Mouse (Mus musculus) hindbrain, embryonic 12.5 days (tissue): ENCODE measurements at regions not wholly inside any gene's neighbourhood (a gene's known extent, or its start where the extent isn't known, plus 50 kb on each side); places are given as distances from the start of the nearest gene placed in this dataset.
A peak's percentile ranks its signal among the peaks of the same experiment; 100 is the strongest.

Source experiments
- ATAC-seq: fragments of 200-750 bp; cut with Nextera tagmentation; 2 replicates; pipeline ENCODE4 v1.8.0; 2017; ENCODE audit warnings: moderate TSS enrichment; ENCODE audit not compliant: low FRiP score
- H3K27ac ChIP-seq: fragments of 300-500 bp; sonication (generic); 2 replicates; pipeline ENCODE4 v1.5.1; 2016; ENCODE audit warnings: mild to moderate bottlenecking
- H3K27me3 ChIP-seq: fragments of 300-500 bp; sonication (generic); 2 replicates; pipeline ENCODE4 v1.6.1; 2016; ENCODE audit warnings: mild to moderate bottlenecking
- H3K36me3 ChIP-seq: fragments of 300-500 bp; sonication (generic); 2 replicates; pipeline ENCODE4 v1.6.1; 2016; ENCODE audit warnings: mild to moderate bottlenecking
- H3K4me1 ChIP-seq: fragments of 300-500 bp; sonication (generic); 2 replicates; pipeline ENCODE4 v1.6.1; 2016
- H3K4me2 ChIP-seq: fragments of 300-500 bp; sonication (generic); replicated peaks from 2 replicates; pipeline ENCODE4 v1.6.1; 2016; ENCODE audit warnings: mild to moderate bottlenecking
- H3K4me3 ChIP-seq: fragments of 300-500 bp; sonication (generic); 2 replicates; pipeline ENCODE4 v1.5.1; 2016; ENCODE audit warnings: mild to moderate bottlenecking
- H3K9ac ChIP-seq: fragments of 300-500 bp; sonication (generic); 2 replicates; pipeline ENCODE4 v1.6.1; 2016; ENCODE audit warnings: mild to moderate bottlenecking, moderate library complexity
- H3K9me3 ChIP-seq: fragments of 300-500 bp; sonication (generic); replicated peaks from 2 replicates; pipeline ENCODE4 v1.6.1; 2016; ENCODE audit warnings: mild to moderate bottlenecking
- WGBS: fragments of 180-500 bp; shearing (Covaris S2); methylation state at CpG from one replicate; pipeline ENCODE4 v1.1.7; 2016; 5-methylcytosine and 5-hydroxymethylcytosine counted together

DNA sequence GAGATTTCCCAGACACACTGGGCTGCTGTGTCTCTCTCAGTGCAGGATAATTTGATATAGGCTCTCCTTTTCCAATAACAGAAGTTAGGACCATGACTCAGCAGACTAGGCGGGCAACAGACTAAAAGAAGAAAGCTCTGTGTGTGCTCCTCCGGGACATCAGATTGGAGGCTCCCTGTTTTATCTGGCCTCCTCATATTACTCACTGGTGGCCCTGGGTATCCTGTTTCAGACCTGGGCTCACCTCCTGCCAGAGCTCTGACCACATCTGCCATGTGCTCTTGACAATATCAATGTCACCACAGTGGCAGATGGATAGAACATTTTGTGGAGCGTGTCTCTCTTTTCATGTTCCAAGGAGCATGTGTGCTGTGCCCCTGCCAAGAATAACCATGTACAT is 308.1 kb upstream of the Slco3a1 start:
- no peaks in the 10 kb centered on the region for H3K36me3 ChIP-seq
- no peaks in the 10 kb centered on the region for H3K9me3 ChIP-seq
- no peak overlapping the region for H3K27ac ChIP-seq
- H3K4me1 ChIP-seq: no peaks in the 10 kb centered on the region
- no peak overlapping the region for H3K9ac ChIP-seq
- H3K4me3 ChIP-seq: no peak overlapping the region
- H3K4me2 ChIP-seq: no peak overlapping the region
- ATAC-seq: no peak
- H3K27me3 ChIP-seq: no peaks in the 10 kb centered on the region
- WGBS: 66% methylated on average over 3 of the region's 3 CpGs

DNA sequence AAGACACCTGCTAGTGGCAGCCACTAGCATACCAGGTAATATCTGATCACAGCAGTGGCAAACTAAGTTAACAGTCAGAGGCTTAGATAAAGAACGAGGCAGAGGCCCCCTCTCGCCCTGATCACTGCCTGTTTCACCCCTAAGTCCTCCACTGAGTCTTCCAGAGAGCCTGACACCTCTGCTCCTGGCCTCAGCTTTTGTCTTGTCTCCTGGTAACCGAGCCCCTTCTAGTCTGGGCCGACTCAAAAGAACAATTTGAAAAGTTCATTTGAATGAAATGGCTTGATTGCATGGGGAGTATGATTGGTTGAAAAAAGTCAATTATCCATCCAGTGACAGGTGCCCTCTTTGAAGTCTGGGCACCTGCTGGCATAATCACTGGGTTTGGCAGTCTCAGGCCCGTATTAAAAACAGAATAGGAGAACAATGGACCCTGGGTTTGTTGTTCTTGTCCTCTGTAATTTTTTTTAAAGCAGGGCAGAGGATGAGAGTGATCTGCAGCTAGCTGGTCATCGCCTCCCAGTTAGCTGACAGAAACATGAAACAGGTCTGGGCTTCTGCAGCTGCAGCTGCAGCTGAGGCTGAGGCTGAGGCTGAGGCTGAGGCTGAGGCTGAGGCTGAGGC is 289.8 kb upstream of the Slco3a1 start:
- no peaks in the 10 kb centered on the region for H3K36me3 ChIP-seq
- no peak for ATAC-seq
- H3K4me3 ChIP-seq: no peak overlapping the region
- peaks cover 13% of the 10 kb centered on the region for H3K4me1 ChIP-seq
- no peaks in the 10 kb centered on the region for H3K9me3 ChIP-seq
- H3K4me2 ChIP-seq: no peak overlapping the region
- H3K27ac ChIP-seq: no peak overlapping the region
- WGBS: 16% methylated on average over 6 of the region's 6 CpGs
- H3K27me3 ChIP-seq: no peaks in the 10 kb centered on the region
- H3K9ac ChIP-seq: no peak overlapping the region

DNA sequence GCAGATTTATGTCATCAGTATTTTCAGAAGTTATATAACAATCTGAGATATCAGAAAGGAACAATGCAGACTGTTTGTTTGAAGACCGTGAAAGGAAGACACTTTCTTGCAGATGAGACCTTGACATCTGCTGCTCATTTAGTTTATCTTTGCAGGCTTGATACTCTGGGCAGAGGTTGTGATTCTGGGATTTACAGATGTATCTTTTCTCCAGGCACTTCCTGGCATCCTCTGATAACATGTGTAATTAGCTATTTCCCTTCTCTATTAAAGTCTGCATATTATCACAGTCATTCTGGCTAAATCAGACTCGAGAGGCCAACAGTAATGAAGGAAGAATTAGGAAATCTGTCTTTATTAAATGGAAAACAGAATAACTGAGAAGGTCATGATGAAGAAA is 268.7 kb upstream of the Slco3a1 start:
- H3K36me3 ChIP-seq: no peaks in the 10 kb centered on the region
- no peak overlapping the region for H3K9ac ChIP-seq
- 71% methylated on average over 2 of the region's 2 CpGs for WGBS
- H3K4me3 ChIP-seq: no peak overlapping the region
- no peak overlapping the region for H3K4me2 ChIP-seq
- H3K27ac ChIP-seq: no peak overlapping the region
- H3K4me1 ChIP-seq: no peaks in the 10 kb centered on the region
- H3K27me3 ChIP-seq: no peaks in the 10 kb centered on the region
- ATAC-seq: no peak
- H3K9me3 ChIP-seq: no peaks in the 10 kb centered on the region

DNA sequence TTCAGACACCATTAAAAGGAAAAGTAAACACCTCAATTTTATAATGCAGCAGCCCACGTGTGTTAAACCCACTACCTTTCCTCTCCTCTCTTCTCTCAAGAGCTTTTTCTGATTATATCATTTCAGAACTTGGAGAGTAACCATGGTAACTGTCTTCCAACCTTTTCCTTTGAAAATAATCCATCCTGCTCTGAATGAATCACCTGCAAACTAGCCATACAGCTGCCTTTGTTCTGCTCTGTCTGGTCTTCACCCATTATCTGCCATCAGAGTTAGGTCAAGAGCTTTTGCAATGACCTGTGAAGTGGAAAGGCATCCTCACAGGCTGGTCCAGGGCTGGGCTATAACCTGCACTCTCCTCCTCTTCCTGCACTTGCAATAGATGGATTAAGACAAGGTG is 238.7 kb upstream of the Slco3a1 start:
- ATAC-seq: no peak

DNA sequence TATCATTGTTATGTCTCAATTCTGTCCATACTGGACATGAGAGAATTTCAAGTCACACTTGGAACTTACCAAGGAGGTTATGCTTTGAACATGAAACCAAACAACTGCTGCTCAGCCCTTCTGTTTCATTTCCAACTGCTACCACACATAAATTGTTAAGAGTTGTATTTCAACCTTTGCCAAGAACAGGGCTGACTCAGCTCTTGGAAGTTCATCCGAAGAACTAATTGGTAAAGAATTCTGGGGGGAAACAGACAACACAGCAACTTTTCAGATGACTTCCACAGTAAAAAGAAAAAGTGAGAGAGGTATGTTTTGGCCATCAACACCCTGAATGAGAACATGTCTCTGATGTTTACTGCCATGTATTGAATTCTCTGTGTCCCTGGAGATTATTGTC is 234.1 kb upstream of the Slco3a1 start:
- no peaks in the 10 kb centered on the region for H3K4me1 ChIP-seq
- no peak overlapping the region for H3K27ac ChIP-seq
- H3K9ac ChIP-seq: no peak overlapping the region
- H3K36me3 ChIP-seq: no peaks in the 10 kb centered on the region
- no peak overlapping the region for H3K4me3 ChIP-seq
- H3K4me2 ChIP-seq: no peak overlapping the region
- ATAC-seq: no peak
- no peaks in the 10 kb centered on the region for H3K9me3 ChIP-seq
- 83% methylated on average over 1 of the region's 1 CpGs for WGBS
- H3K27me3 ChIP-seq: no peaks in the 10 kb centered on the region

More for the DNA sequence above, 238.7 kb upstream of the Slco3a1 start:
- H3K9ac ChIP-seq: no peak overlapping the region
- H3K9me3 ChIP-seq: no peaks in the 10 kb centered on the region
- H3K27me3 ChIP-seq: no peaks in the 10 kb centered on the region
- H3K36me3 ChIP-seq: no peaks in the 10 kb centered on the region
- no peaks in the 10 kb centered on the region for H3K4me1 ChIP-seq
- no peak overlapping the region for H3K27ac ChIP-seq
- WGBS: 53% methylated on average over 1 of the region's 1 CpGs
- no peak overlapping the region for H3K4me3 ChIP-seq
- H3K4me2 ChIP-seq: no peak overlapping the region

DNA sequence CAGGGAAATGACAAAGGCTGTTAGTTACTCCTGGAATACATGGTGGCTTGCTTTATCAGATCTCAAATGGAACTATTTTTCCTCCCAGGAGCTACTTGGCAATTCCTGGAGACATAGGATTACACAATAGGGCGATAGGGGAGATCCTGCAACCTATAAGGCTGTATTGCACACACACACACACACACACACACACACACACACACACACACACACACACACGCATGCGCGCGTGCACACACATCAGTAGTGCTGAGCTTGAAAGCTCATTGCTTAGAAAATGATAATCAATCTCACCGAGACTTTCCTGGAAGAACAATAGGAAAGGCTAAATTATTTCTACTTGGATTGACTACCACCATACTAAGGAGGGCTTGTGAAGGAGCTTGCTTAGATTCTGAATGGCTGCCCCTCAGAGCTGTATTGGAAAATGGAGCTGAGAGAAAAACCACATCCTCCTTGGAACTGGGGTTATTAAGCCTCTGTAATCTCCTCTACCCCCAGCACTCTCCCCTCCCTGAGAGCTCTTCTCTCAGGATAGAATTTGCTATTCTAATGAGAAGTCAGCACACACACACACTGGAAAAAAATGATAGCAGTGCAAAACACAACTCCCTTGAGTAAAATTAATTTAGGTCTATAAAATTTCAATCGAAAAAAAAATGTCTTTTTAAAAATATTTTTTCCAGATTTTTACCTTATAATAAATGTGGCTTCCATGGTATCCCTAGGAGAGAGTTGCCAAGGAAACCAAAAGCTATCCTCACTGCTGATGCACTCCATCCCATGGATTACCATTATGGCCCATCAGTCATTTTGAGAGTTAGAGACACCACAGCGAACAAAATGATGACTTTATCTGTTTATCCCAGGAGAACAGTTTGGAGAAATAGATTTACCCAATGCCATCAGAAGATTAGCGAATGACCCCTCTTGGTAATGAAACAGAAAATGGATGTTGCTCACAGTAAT is 217.1 kb upstream of the Slco3a1 start:
- no peak overlapping the region for H3K4me3 ChIP-seq

DNA sequence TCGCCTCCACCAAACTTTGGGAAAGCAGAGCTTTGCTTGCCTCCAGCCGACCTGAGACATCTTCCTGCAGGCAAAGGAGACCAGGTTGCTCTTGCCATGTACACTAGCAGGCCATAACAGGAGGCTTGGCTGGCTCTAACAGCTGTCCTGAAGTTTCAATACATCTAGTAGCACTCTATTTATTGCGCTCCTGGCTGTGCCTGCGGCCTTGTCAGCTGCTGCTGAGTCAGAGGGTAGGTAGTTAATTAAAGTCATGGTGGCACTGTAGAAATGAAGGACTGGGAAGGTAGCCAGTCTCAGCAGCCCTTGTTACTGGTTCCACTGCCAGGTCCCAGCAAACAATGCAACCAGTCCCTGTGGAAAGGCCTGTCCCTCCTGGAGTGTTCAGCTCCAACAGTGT is 212.0 kb upstream of the Slco3a1 start:
- Histone ChIP-seq H3K9ac (no peak overlapping the region), H3K36me3 (no peaks in the 10 kb centered on the region), H3K4me1 (no peaks in the 10 kb centered on the region), H3K27ac (no peak overlapping the region), H3K4me3 (no peak overlapping the region), H3K9me3 (no peaks in the 10 kb centered on the region), H3K4me2 (no peak overlapping the region), H3K27me3 (no peaks in the 10 kb centered on the region)
- WGBS: 86% methylated on average over 4 of the region's 4 CpGs
- no peak for ATAC-seq

More for the DNA sequence above, 217.1 kb upstream of the Slco3a1 start:
- no peak overlapping the region for H3K9ac ChIP-seq
- no peak overlapping the region for H3K4me2 ChIP-seq
- ATAC-seq: peak; percentile 54; the same call in 1 of the 2 replicates
- H3K27me3 ChIP-seq: no peaks in the 10 kb centered on the region
- 80% methylated on average over 9 of the region's 9 CpGs for WGBS
- H3K27ac ChIP-seq: peak overlapping the region; percentile 8; the same call in 1 of the 2 replicates
- no peaks in the 10 kb centered on the region for H3K36me3 ChIP-seq
- no peaks in the 10 kb centered on the region for H3K9me3 ChIP-seq
- H3K4me1 ChIP-seq: no peaks in the 10 kb centered on the region

DNA sequence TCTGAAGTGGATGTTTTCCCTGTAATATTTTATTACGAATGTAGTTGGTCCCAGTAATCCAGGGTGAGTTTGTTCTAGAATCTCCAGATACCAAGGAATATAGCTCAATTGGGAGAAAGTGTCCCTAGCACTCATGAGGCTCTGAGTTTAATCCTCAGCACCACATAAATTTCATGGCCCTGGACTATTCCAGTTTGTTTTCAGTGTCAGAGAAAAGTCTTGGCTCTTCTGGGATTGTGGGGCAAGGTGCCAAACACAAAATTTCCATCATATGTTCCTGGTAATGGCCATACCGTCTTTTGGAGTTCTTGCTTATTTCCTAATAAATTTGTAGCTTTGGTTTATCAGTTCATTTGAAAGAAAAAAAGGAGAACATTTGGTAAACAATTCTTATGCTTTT is 202.9 kb upstream of the Slco3a1 start:
- Histone ChIP-seq H3K4me1 (no peaks in the 10 kb centered on the region), H3K9ac (no peak overlapping the region), H3K9me3 (no peaks in the 10 kb centered on the region), H3K27me3 (no peaks in the 10 kb centered on the region), H3K27ac (no peak overlapping the region), H3K4me2 (no peak overlapping the region), H3K36me3 (no peaks in the 10 kb centered on the region), H3K4me3 (no peak overlapping the region)
- 91% methylated on average over 2 of the region's 2 CpGs for WGBS
- no peak for ATAC-seq

DNA sequence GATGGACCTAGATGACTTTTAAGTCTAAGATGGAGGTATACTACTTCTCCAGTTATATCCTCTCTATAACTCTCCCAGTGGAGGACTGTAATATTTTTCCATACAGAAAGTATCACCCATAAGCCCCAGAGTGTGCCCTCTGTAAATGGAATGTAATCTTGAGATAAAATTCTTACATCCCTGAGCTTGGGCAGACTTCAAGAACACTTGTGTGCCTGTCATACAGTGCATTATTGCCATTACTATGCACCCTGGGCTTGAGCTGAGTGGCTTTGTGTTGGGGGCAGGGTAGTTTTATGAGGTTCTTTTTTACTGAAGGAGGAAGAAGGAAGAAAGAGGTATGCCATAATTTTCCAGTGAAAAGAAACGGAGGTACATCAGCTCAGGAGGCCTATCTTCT is 193.1 kb upstream of the Slco3a1 start:
- Histone ChIP-seq H3K27me3 (no peaks in the 10 kb centered on the region), H3K4me1 (no peaks in the 10 kb centered on the region), H3K9me3 (no peaks in the 10 kb centered on the region), H3K36me3 (no peaks in the 10 kb centered on the region), H3K4me3 (no peak overlapping the region), H3K4me2 (no peak overlapping the region), H3K27ac (no peak overlapping the region), H3K9ac (no peak overlapping the region)
- no peak for ATAC-seq
- 76% methylated on average over 1 of the region's 1 CpGs for WGBS

DNA sequence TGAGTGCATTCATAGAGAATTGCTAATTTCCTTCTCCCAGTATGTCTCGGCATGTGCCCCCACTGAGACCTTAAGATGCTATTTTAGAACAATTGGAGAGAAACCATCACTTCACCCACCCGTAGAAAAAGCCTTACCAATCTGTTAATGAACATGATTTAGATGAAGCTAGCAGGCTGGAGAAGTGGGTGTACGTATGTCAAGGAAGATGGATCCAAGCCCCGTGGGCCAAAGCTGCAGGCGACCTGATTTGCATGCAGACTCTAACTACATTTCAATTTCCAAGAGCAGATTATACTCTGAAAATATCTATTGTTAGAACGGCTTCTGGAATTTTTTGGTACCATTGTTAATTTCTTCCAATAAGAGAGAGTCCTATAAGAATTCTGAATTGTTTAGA is 180.4 kb upstream of the Slco3a1 start:
- no peaks in the 10 kb centered on the region for H3K36me3 ChIP-seq
- no peak overlapping the region for H3K4me2 ChIP-seq
- no peak for ATAC-seq
- no peaks in the 10 kb centered on the region for H3K4me1 ChIP-seq
- WGBS: 70% methylated on average over 6 of the region's 6 CpGs
- H3K27ac ChIP-seq: no peak overlapping the region
- no peak overlapping the region for H3K4me3 ChIP-seq
- no peaks in the 10 kb centered on the region for H3K9me3 ChIP-seq
- H3K9ac ChIP-seq: no peak overlapping the region
- no peaks in the 10 kb centered on the region for H3K27me3 ChIP-seq

DNA sequence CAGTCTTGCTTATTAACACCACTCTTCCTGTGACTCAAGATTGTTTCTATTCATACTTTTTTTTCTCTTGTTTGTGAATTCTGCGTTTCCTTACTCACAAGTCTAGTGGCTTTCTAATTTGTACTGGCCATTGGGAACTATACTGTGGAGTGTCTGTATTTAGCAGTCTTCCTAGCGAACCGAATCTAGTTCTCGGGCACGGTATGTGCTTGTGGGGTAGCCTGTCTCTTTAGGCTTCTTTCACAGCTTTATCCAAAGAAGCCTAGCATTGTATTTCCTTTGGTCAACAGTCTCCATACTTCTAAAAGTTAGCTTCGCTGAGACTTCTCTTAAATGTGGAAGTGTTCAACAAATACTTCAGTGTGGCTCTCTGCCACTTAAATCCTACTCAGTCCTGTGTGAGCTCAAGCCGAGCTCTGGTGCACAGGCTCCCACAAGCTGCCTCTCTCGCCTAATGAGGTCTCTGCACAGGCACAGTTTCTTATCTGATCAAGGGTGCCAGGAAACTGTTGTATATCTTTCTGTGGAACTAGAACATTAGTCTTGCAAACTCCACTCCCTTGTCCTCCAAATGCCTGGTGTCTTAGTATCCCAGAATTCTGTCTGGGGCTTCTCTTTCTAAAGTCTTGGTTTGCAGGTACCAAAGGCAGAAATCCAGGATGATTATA is 171.9 kb upstream of the Slco3a1 start:
- Histone ChIP-seq H3K27me3 (no peaks in the 10 kb centered on the region), H3K9ac (no peak overlapping the region), H3K27ac (no peak overlapping the region), H3K4me3 (no peak overlapping the region), H3K4me2 (no peak overlapping the region), H3K36me3 (no peaks in the 10 kb centered on the region), H3K4me1 (no peaks in the 10 kb centered on the region), H3K9me3 (no peaks in the 10 kb centered on the region)
- ATAC-seq: no peak
- 80% methylated on average over 8 of the region's 8 CpGs for WGBS

DNA sequence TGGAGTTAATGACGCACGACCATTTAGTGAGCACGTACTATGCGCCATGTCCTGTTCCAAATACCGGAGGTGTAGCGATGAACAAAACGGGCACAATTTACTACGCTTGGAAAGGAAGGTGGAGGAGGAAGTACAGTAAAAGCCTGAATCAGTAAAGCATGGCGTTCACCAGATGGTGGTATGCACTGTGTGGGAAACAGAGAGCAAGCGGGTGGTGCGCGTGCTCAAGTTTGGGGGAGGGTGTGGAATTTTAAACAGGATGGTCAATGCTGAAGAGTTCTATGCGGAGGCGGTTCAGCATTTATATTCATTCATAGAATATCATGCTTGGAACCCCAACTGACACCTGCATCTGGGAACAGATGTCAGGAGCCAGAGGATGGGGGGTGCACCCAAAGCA is 164.7 kb upstream of the Slco3a1 start:
- no peaks in the 10 kb centered on the region for H3K36me3 ChIP-seq
- H3K4me2 ChIP-seq: no peak overlapping the region
- no peak for ATAC-seq
- no peaks in the 10 kb centered on the region for H3K27me3 ChIP-seq
- WGBS: 94% methylated on average over 14 of the region's 14 CpGs
- H3K27ac ChIP-seq: no peak overlapping the region
- no peaks in the 10 kb centered on the region for H3K9me3 ChIP-seq
- no peaks in the 10 kb centered on the region for H3K4me1 ChIP-seq
- no peak overlapping the region for H3K4me3 ChIP-seq
- no peak overlapping the region for H3K9ac ChIP-seq
